Mouse (Mus musculus) neural tube, embryonic 11.5 days (tissue): ENCODE data around the gene Slc16a9. TPM values are rescaled to one million over a fixed set of nuclear protein-coding genes. Genes with fewer than 3 reads are reported as not detected.

Source experiments
- ATAC-seq: fragments of 200-750 bp; cut with Nextera tagmentation; 2 replicates; pipeline ENCODE4 v1.8.0; 2017; ENCODE audit warnings: moderate number of reproducible peaks, mild to moderate bottlenecking, moderate TSS enrichment, moderate library complexity; ENCODE audit not compliant: insufficient read depth, low FRiP score, low TSS enrichment
- DNase-seq: peaks from one replicate; pipeline ENCODE4 v3.0.0-alpha.2; 2015; ENCODE audit warnings: low spot score
- H3K27ac ChIP-seq: fragments of 300-500 bp; sonication (generic); 2 replicates; pipeline ENCODE4 v1.5.1; 2014; ENCODE audit warnings: low read depth, mild to moderate bottlenecking, low read length
- H3K27me3 ChIP-seq: fragments of 300-500 bp; sonication (generic); 2 replicates; pipeline ENCODE4 v1.6.1; 2014; ENCODE audit warnings: mild to moderate bottlenecking, low read length, mixed read lengths; ENCODE audit not compliant: control insufficient read depth, insufficient read depth
- H3K36me3 ChIP-seq: fragments of 300-500 bp; sonication (generic); 2 replicates; pipeline ENCODE4 v1.6.1; 2014; ENCODE audit warnings: mild to moderate bottlenecking, low read length, moderate library complexity, mixed read lengths; ENCODE audit not compliant: control insufficient read depth, insufficient read depth
- H3K4me1 ChIP-seq: fragments of 300-500 bp; sonication (generic); 2 replicates; pipeline ENCODE4 v1.6.1; 2014; ENCODE audit warnings: low read length, mixed read lengths; ENCODE audit not compliant: control insufficient read depth, insufficient read depth
- H3K4me2 ChIP-seq: fragments of 300-500 bp; sonication (generic); 2 replicates; pipeline ENCODE4 v1.6.1; 2014; ENCODE audit warnings: low read depth, mild to moderate bottlenecking, moderate library complexity
- H3K4me3 ChIP-seq: fragments of 300-500 bp; sonication (generic); 2 replicates; pipeline ENCODE4 v1.5.1; 2014; ENCODE audit warnings: low read depth, low read length
- H3K9ac ChIP-seq: fragments of 300-500 bp; sonication (generic); 2 replicates; pipeline ENCODE4 v1.6.1; 2014; ENCODE audit warnings: mild to moderate bottlenecking, low read length
- H3K9me3 ChIP-seq: fragments of 300-500 bp; sonication (generic); 2 replicates; pipeline ENCODE4 v1.6.1; 2016; ENCODE audit warnings: low read length; ENCODE audit not compliant: control insufficient read depth
- WGBS: fragments of 180-500 bp; shearing (Covaris S2); extraction: QIAGEN DNeasy Blood & Tissue Kit; methylation state at CpG from one replicate; pipeline ENCODE4 v1.1.7; 2014; 5-methylcytosine and 5-hydroxymethylcytosine counted together
- polyA plus RNA-seq: library from polyadenylated mRNA; unstranded; fragments of >200 nt; fragmentation: Nextera tagmentation; extraction: Ambion mirVana; gene quantifications from 2 replicates; pipeline ENCODE4 v1.2.1, GENCODE M21; 2014

The Slc16a9 gene
- polyA plus RNA-seq, 1 experiment from 2014 or later, result 0.69 TPM

GRCm38 (mm10) chr10:70327331-70327730 lies 82.4 kb downstream of the Slc16a9 start:
- no peak overlapping the region for H3K9ac ChIP-seq
- H3K36me3 ChIP-seq, result no peaks in the 10 kb centered on the region
- H3K27ac ChIP-seq, result no peak overlapping the region
- WGBS, result 87% methylated on average over 6 of the region's 6 CpGs
- H3K4me3 ChIP-seq, result no peak overlapping the region
- no peak for ATAC-seq
- no peak overlapping the region for H3K4me2 ChIP-seq
- no peaks in the 10 kb centered on the region for H3K9me3 ChIP-seq
- H3K27me3 ChIP-seq, result no peaks in the 10 kb centered on the region
- no peaks in the 10 kb centered on the region for H3K4me1 ChIP-seq
- DNase-seq, result no peak

GRCm38 (mm10) chr10:70328139-70328538 lies 83.2 kb downstream of the Slc16a9 start:
- Histone ChIP-seq H3K36me3 (no peaks in the 10 kb centered on the region), H3K27ac (no peak overlapping the region), H3K4me1 (no peaks in the 10 kb centered on the region), H3K4me3 (no peak overlapping the region), H3K4me2 (no peak overlapping the region), H3K9ac (no peak overlapping the region), H3K27me3 (no peaks in the 10 kb centered on the region), H3K9me3 (no peaks in the 10 kb centered on the region)
- WGBS, result 77% methylated on average over 9 of the region's 9 CpGs
- DNase-seq (no peak), ATAC-seq (no peak)

Other genes with a start within 250 kb of the Slc16a9 start
- gene Ccdc6, start 148.0 kb upstream of the Slc16a9 start, polyA plus RNA-seq, result 21.6 and 23.4 TPM in 2 replicates
- 8.2 and 11.0 TPM in 2 replicates for gene Mrln, start 40.4 kb upstream of the Slc16a9 start, polyA plus RNA-seq
- 11.4 and 11.9 TPM in 2 replicates for gene Fam13c, start 195.4 kb downstream of the Slc16a9 start, polyA plus RNA-seq